Mouse (Mus musculus) hindbrain, embryonic 11.5 days (tissue): ENCODE results near the gene Gclc. TPM values are rescaled to one million over a fixed set of nuclear protein-coding genes. Genes with fewer than 3 reads are reported as not detected.

ENCODE experiments used
- ATAC-seq: fragments of 200-750 bp; cut with Nextera tagmentation; 2 replicates; pipeline ENCODE4 v1.8.0; 2017; ENCODE audit warnings: mild to moderate bottlenecking, moderate TSS enrichment, moderate library complexity; ENCODE audit not compliant: low FRiP score
- DNase-seq: peaks from one replicate; pipeline ENCODE4 v3.0.0-alpha.2; 2015; ENCODE audit warnings: low spot score
- H3K27ac ChIP-seq: fragments of 300-500 bp; sonication (generic); 2 replicates; pipeline ENCODE4 v1.5.1; 2014; ENCODE audit warnings: mild to moderate bottlenecking, low read depth, low read length
- H3K27me3 ChIP-seq: fragments of 300-500 bp; sonication (generic); 2 replicates; pipeline ENCODE4 v1.6.1; 2014; ENCODE audit warnings: mild to moderate bottlenecking, low read length, moderate library complexity, mixed read lengths; ENCODE audit not compliant: control insufficient read depth, insufficient read depth
- H3K36me3 ChIP-seq: fragments of 300-500 bp; sonication (generic); 2 replicates; pipeline ENCODE4 v1.6.1; 2014; ENCODE audit warnings: mild to moderate bottlenecking, low read length, moderate library complexity, mixed read lengths; ENCODE audit not compliant: control insufficient read depth, insufficient read depth
- H3K4me1 ChIP-seq: fragments of 300-500 bp; sonication (generic); replicated peaks from 2 replicates; pipeline ENCODE4 v1.6.1; 2014; ENCODE audit warnings: low read length, mixed read lengths; ENCODE audit not compliant: control insufficient read depth, insufficient read depth
- H3K4me2 ChIP-seq: fragments of 300-500 bp; sonication (generic); replicated peaks from 2 replicates; pipeline ENCODE4 v1.6.1; 2014; ENCODE audit warnings: mild to moderate bottlenecking, low read depth, low read length
- H3K4me3 ChIP-seq: fragments of 300-500 bp; sonication (generic); 2 replicates; pipeline ENCODE4 v1.5.1; 2014; ENCODE audit warnings: low read depth, low read length
- H3K9ac ChIP-seq: fragments of 300-500 bp; sonication (generic); 2 replicates; pipeline ENCODE4 v1.6.1; 2014; ENCODE audit warnings: low read depth, low read length
- H3K9me3 ChIP-seq: fragments of 300-500 bp; sonication (generic); 2 replicates; pipeline ENCODE4 v1.6.1; 2016; ENCODE audit warnings: low read length; ENCODE audit not compliant: control insufficient read depth
- WGBS: fragments of 180-500 bp; shearing (Covaris S2); extraction: QIAGEN DNeasy Blood & Tissue Kit; methylation state at CpG from one replicate; pipeline ENCODE4 v1.1.7; 2014; 5-methylcytosine and 5-hydroxymethylcytosine counted together
- polyA plus RNA-seq: library from polyadenylated mRNA; unstranded; fragments of >200 nt; fragmentation: Nextera tagmentation; extraction: Ambion mirVana; gene quantifications from 2 replicates; pipeline ENCODE4 v1.2.1, GENCODE M21; 2014

Gene Gclc
- polyA plus RNA-seq, 1 experiment from 2014 or later, result 19.5 TPM

- peak overlapping the region; percentile 87 for H3K27ac ChIP-seq
- H3K9me3 ChIP-seq, result no peaks in the 10 kb centered on the region
- peak overlapping the region; percentile 78 for H3K4me3 ChIP-seq
- no peaks in the 10 kb centered on the region for H3K27me3 ChIP-seq
- H3K4me1 ChIP-seq, result no peaks in the 10 kb centered on the region
- DNase-seq, result peak; percentile 79
- peak overlapping the region; percentile 57 for H3K4me2 ChIP-seq
- peak; percentile 84 for ATAC-seq
- under 1% methylated on average over 54 of the region's 57 CpGs for WGBS
- no peaks in the 10 kb centered on the region for H3K36me3 ChIP-seq
- peak overlapping the region; percentile 68 for H3K9ac ChIP-seq
Measured at GRCm38 (mm10) chr9:77754728-77755402, 530 bp downstream of the Gclc start.

- no peaks in the 10 kb centered on the region for H3K4me1 ChIP-seq
- H3K9me3 ChIP-seq, result no peaks in the 10 kb centered on the region
- WGBS, result 17% methylated on average over 9 of the region's 9 CpGs
- H3K36me3 ChIP-seq, result no peaks in the 10 kb centered on the region
- H3K9ac ChIP-seq, result peak overlapping the region; percentile 68
- no peak for ATAC-seq
- peak overlapping the region; percentile 57 for H3K4me2 ChIP-seq
- peak overlapping the region; percentile 78 for H3K4me3 ChIP-seq
- no peak for DNase-seq
- H3K27ac ChIP-seq, result no peak overlapping the region
- no peaks in the 10 kb centered on the region for H3K27me3 ChIP-seq
Measured at GRCm38 (mm10) chr9:77755403-77755784, 1.1 kb downstream of the Gclc start.

- peak; percentile 46 for DNase-seq
Measured at GRCm38 (mm10) chr9:77756076-77756475, 1.7 kb downstream of the Gclc start.

GRCm38 (mm10) chr9:77757331-77757730 lies 3.0 kb downstream of the Gclc start:
- Histone ChIP-seq H3K4me3 (no peak overlapping the region), H3K27me3 (no peaks in the 10 kb centered on the region), H3K9ac (no peak overlapping the region), H3K4me2 (no peak overlapping the region), H3K9me3 (no peaks in the 10 kb centered on the region), H3K36me3 (no peaks in the 10 kb centered on the region), H3K4me1 (no peaks in the 10 kb centered on the region), H3K27ac (no peak overlapping the region)
- DNase-seq (no peak), ATAC-seq (no peak)
- WGBS, result 97% methylated on average over 1 of the region's 1 CpGs

More at GRCm38 (mm10) chr9:77756076-77756475, 1.7 kb downstream of the Gclc start:
- H3K27me3 ChIP-seq, result no peaks in the 10 kb centered on the region
- no peaks in the 10 kb centered on the region for H3K36me3 ChIP-seq
- 34% methylated on average over 9 of the region's 9 CpGs for WGBS
- peak overlapping the region; percentile 78; the same call in 1 of the 2 replicates for H3K4me3 ChIP-seq
- ATAC-seq, result no peak
- no peaks in the 10 kb centered on the region for H3K4me1 ChIP-seq
- no peak overlapping the region for H3K27ac ChIP-seq
- H3K9ac ChIP-seq, result no peak overlapping the region
- peak overlapping the region; percentile 57; the same call in 1 of the 2 replicates for H3K4me2 ChIP-seq
- no peaks in the 10 kb centered on the region for H3K9me3 ChIP-seq

GRCm38 (mm10) chr9:77758481-77758880 lies 4.1 kb downstream of the Gclc start:
- H3K4me3 ChIP-seq, result no peak overlapping the region
- no peak for ATAC-seq
- 79% methylated on average over 8 of the region's 8 CpGs for WGBS

GRCm38 (mm10) chr9:77759111-77759510 lies 4.8 kb downstream of the Gclc start:
- ATAC-seq, result no peak
- no peak for DNase-seq
- no peaks in the 10 kb centered on the region for H3K27me3 ChIP-seq
- H3K4me2 ChIP-seq, result no peak overlapping the region
- no peaks in the 10 kb centered on the region for H3K4me1 ChIP-seq
- no peak overlapping the region for H3K9ac ChIP-seq
- no peak overlapping the region for H3K27ac ChIP-seq
- no peaks in the 10 kb centered on the region for H3K36me3 ChIP-seq
- H3K9me3 ChIP-seq, result no peaks in the 10 kb centered on the region
- no peak overlapping the region for H3K4me3 ChIP-seq
- WGBS, result 64% methylated on average over 6 of the region's 6 CpGs

More at GRCm38 (mm10) chr9:77758481-77758880, 4.1 kb downstream of the Gclc start:
- no peaks in the 10 kb centered on the region for H3K36me3 ChIP-seq
- no peak for DNase-seq
- no peaks in the 10 kb centered on the region for H3K27me3 ChIP-seq
- no peaks in the 10 kb centered on the region for H3K4me1 ChIP-seq
- no peak overlapping the region for H3K4me2 ChIP-seq
- H3K9me3 ChIP-seq, result no peaks in the 10 kb centered on the region
- H3K9ac ChIP-seq, result no peak overlapping the region
- no peak overlapping the region for H3K27ac ChIP-seq

GRCm38 (mm10) chr9:77759756-77760155 lies 5.4 kb downstream of the Gclc start:
- DNase-seq, result no peak
- no peak for ATAC-seq
- Histone ChIP-seq H3K27ac (no peak overlapping the region), H3K9ac (no peak overlapping the region), H3K36me3 (no peaks in the 10 kb centered on the region), H3K9me3 (no peaks in the 10 kb centered on the region), H3K27me3 (no peaks in the 10 kb centered on the region), H3K4me3 (no peak overlapping the region), H3K4me2 (no peak overlapping the region), H3K4me1 (no peaks in the 10 kb centered on the region)
- 91% methylated on average over 6 of the region's 6 CpGs for WGBS

- Histone ChIP-seq H3K27me3 (no peaks in the 10 kb centered on the region), H3K9ac (no peak overlapping the region), H3K4me3 (no peak overlapping the region), H3K9me3 (no peaks in the 10 kb centered on the region), H3K27ac (no peak overlapping the region), H3K36me3 (no peaks in the 10 kb centered on the region), H3K4me1 (peaks cover 4% of the 10 kb centered on the region; the same call in 1 of the 2 replicates), H3K4me2 (no peak overlapping the region)
- DNase-seq, result no peak
- 89% methylated on average over 8 of the region's 8 CpGs for WGBS
- ATAC-seq, result no peak
Measured at GRCm38 (mm10) chr9:77766218-77766617, 11.9 kb downstream of the Gclc start.

GRCm38 (mm10) chr9:77766767-77767166 lies 12.4 kb downstream of the Gclc start:
- peaks cover 10% of the 10 kb centered on the region; the same call in 1 of the 2 replicates for H3K4me1 ChIP-seq
- H3K9me3 ChIP-seq, result no peaks in the 10 kb centered on the region
- H3K27me3 ChIP-seq, result no peaks in the 10 kb centered on the region
- H3K27ac ChIP-seq, result no peak overlapping the region
- H3K4me3 ChIP-seq, result no peak overlapping the region
- no peaks in the 10 kb centered on the region for H3K36me3 ChIP-seq
- WGBS, result 80% methylated on average over 3 of the region's 3 CpGs
- DNase-seq (no peak), ATAC-seq (no peak)
- H3K9ac ChIP-seq, result no peak overlapping the region
- no peak overlapping the region for H3K4me2 ChIP-seq
